Mouse (Mus musculus): ENCODE results near the gene Ucma. TPM values are rescaled to one million over a fixed set of nuclear protein-coding genes. Genes with fewer than 3 reads are reported as not detected.

The Ucma gene
- total and polyA plus RNA-seq, 2 experiments from 2014 or later, result 5.3 to 13.2 TPM

GRCm38 (mm10) chr2:4985000-4985399 lies 9.1 kb downstream of the Ucma start:
- 82% methylated on average over 6 of the region's 6 CpGs for WGBS
- H3K4me1 ChIP-seq (ENCODE audit: insufficient read depth, low read length), result no peaks in the 10 kb centered on the region
- H3K27ac ChIP-seq, result no peak overlapping the region
- no peak overlapping the region for H3K9ac ChIP-seq (replicated peaks; ENCODE audit: low read length)
- ATAC-seq, result no peak
- H3K4me2 ChIP-seq (ENCODE audit: low read depth, low read length), result no peak overlapping the region
- no peak overlapping the region for H3K4me3 ChIP-seq (ENCODE audit: low read length)
- TF ChIP-seq CTCF (IDR thresholded peaks at IDR 0.05; ENCODE audit: low read depth), result no peak
- H3K36me3 ChIP-seq (ENCODE audit: insufficient read depth, low read length), result no peaks in the 10 kb centered on the region
- no peaks in the 10 kb centered on the region for H3K27me3 ChIP-seq (ENCODE audit: insufficient read depth, low read length)
- no peak for DNase-seq (ENCODE audit: low spot score)
- no peaks in the 10 kb centered on the region for H3K9me3 ChIP-seq (ENCODE audit: low read length)

- Histone ChIP-seq H3K4me2 (ENCODE audit: low read depth, low read length) (no peak overlapping the region), H3K9ac (replicated peaks; ENCODE audit: low read length) (no peak overlapping the region), H3K36me3 (ENCODE audit: insufficient read depth, low read length) (no peaks in the 10 kb centered on the region), H3K4me1 (ENCODE audit: insufficient read depth, low read length) (no peaks in the 10 kb centered on the region), H3K9me3 (ENCODE audit: low read length) (no peaks in the 10 kb centered on the region), H3K4me3 (ENCODE audit: low read length) (no peak overlapping the region), H3K27ac (no peak overlapping the region), H3K27me3 (ENCODE audit: insufficient read depth, low read length) (no peaks in the 10 kb centered on the region)
- no peak for ATAC-seq
- no peak for DNase-seq (ENCODE audit: low spot score)
- no peak for TF ChIP-seq CTCF (IDR thresholded peaks at IDR 0.05; ENCODE audit: low read depth)
- 86% methylated on average over 4 of the region's 4 CpGs for WGBS
Observed at GRCm38 (mm10) chr2:4986798-4987197, 10.9 kb downstream of the Ucma start.

- DNase-seq (ENCODE audit: low spot score), result no peak
- H3K27ac ChIP-seq, result no peak overlapping the region
Observed at GRCm38 (mm10) chr2:4987388-4988180, 11.7 kb downstream of the Ucma start.

DNA sequence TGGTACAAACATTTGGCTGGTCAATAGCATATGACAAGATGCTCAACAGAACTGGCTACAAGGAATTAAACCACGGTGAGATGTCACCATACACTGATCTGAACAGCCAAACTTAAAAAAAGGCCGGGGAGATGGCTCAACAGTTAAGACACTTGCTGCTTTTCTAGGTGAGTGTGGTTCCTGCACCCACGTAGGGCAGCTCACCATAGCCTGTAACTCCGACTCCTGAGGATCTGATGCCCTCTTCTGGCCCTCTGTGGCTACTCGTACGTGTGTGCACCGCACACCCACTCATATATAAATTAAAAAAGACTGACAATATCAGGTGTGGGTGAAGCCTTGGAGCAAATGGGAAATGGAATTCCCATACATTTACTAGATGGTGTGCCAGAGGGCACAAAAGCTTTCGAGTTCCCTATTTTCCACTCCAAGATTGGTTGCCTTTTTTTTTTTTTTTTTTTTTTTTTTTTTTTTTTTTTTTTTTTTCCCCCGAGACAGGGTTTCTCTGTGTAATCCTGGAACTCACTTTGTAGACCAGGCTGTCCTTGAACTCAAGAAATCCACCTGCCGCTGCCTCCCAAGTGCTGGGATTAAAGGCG lies 13.0 kb downstream of the Ucma start:
- no peaks in the 10 kb centered on the region for H3K9me3 ChIP-seq (ENCODE audit: low read length)
- no peaks in the 10 kb centered on the region for H3K4me1 ChIP-seq (ENCODE audit: insufficient read depth, low read length)
- WGBS, result 73% methylated on average over 11 of the region's 11 CpGs
- peak; percentile 45 for TF ChIP-seq CTCF (IDR thresholded peaks at IDR 0.05; ENCODE audit: low read depth)
- H3K9ac ChIP-seq (replicated peaks; ENCODE audit: low read length), result no peak overlapping the region
- no peak overlapping the region for H3K4me3 ChIP-seq (ENCODE audit: low read length)
- H3K4me2 ChIP-seq (ENCODE audit: low read depth, low read length), result no peak overlapping the region
- DNase-seq (ENCODE audit: low spot score) (no peak), ATAC-seq (no peak)
- no peaks in the 10 kb centered on the region for H3K27me3 ChIP-seq (ENCODE audit: insufficient read depth, low read length)
- no peaks in the 10 kb centered on the region for H3K36me3 ChIP-seq (ENCODE audit: insufficient read depth, low read length)
- no peak overlapping the region for H3K27ac ChIP-seq

More at GRCm38 (mm10) chr2:4987388-4988180, 11.7 kb downstream of the Ucma start:
- ATAC-seq, result no peak
- Histone ChIP-seq H3K27me3 (ENCODE audit: insufficient read depth, low read length) (no peaks in the 10 kb centered on the region), H3K4me3 (ENCODE audit: low read length) (no peak overlapping the region), H3K9me3 (ENCODE audit: low read length) (no peaks in the 10 kb centered on the region), H3K9ac (replicated peaks; ENCODE audit: low read length) (no peak overlapping the region), H3K4me2 (ENCODE audit: low read depth, low read length) (no peak overlapping the region), H3K36me3 (ENCODE audit: insufficient read depth, low read length) (no peaks in the 10 kb centered on the region), H3K4me1 (ENCODE audit: insufficient read depth, low read length) (no peaks in the 10 kb centered on the region)
- TF ChIP-seq CTCF (IDR thresholded peaks at IDR 0.05; ENCODE audit: low read depth), result no peak
- WGBS, result 76% methylated on average over 8 of the region's 8 CpGs

DNA sequence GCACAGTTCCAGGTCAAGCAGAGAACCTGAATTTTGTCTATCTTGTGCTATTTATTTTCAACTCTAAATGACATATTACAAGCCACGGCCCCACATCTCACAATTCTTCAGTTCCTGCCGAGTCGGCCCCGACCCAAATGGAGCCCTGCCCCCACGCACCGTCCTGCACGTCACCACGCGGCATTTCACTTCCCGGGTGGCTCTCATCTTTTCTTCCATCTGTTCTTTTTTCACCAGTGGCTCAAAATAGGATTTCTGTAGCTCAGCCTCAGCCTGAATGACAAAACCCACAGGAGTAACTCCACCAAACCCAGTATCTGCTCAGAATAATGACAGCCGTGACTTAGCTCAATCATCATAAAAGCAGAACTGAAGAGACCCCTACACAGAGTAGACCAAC lies 17.7 kb downstream of the Ucma start:
- TF ChIP-seq CTCF (IDR thresholded peaks at IDR 0.05; ENCODE audit: low read depth), result no peak
- Histone ChIP-seq H3K9ac (replicated peaks; ENCODE audit: low read length) (no peak overlapping the region), H3K27ac (no peak overlapping the region), H3K4me2 (ENCODE audit: low read depth, low read length) (no peak overlapping the region), H3K27me3 (ENCODE audit: insufficient read depth, low read length) (no peaks in the 10 kb centered on the region), H3K4me3 (ENCODE audit: low read length) (no peak overlapping the region), H3K9me3 (ENCODE audit: low read length) (no peaks in the 10 kb centered on the region), H3K36me3 (ENCODE audit: insufficient read depth, low read length) (no peaks in the 10 kb centered on the region; the same call in 1 of the 2 replicates), H3K4me1 (ENCODE audit: insufficient read depth, low read length) (no peaks in the 10 kb centered on the region)
- DNase-seq (ENCODE audit: low spot score), result no peak
- WGBS, result 74% methylated on average over 11 of the region's 11 CpGs
- ATAC-seq, result no peak

GRCm38 (mm10) chr2:4994436-4994835 lies 18.5 kb downstream of the Ucma start:
- no peak overlapping the region for H3K4me2 ChIP-seq (ENCODE audit: low read depth, low read length)
- no peak for DNase-seq (ENCODE audit: low spot score)
- WGBS, result 87% methylated on average over 4 of the region's 4 CpGs
- no peak overlapping the region for H3K4me3 ChIP-seq (ENCODE audit: low read length)
- H3K36me3 ChIP-seq (ENCODE audit: insufficient read depth, low read length), result no peaks in the 10 kb centered on the region; the same call in 1 of the 2 replicates
- no peak overlapping the region for H3K27ac ChIP-seq
- H3K9ac ChIP-seq (replicated peaks; ENCODE audit: low read length), result no peak overlapping the region
- no peak for TF ChIP-seq CTCF (IDR thresholded peaks at IDR 0.05; ENCODE audit: low read depth)
- ATAC-seq, result no peak
- no peaks in the 10 kb centered on the region for H3K4me1 ChIP-seq (ENCODE audit: insufficient read depth, low read length)
- no peaks in the 10 kb centered on the region for H3K27me3 ChIP-seq (ENCODE audit: insufficient read depth, low read length)
- H3K9me3 ChIP-seq (ENCODE audit: low read length), result no peaks in the 10 kb centered on the region

DNA sequence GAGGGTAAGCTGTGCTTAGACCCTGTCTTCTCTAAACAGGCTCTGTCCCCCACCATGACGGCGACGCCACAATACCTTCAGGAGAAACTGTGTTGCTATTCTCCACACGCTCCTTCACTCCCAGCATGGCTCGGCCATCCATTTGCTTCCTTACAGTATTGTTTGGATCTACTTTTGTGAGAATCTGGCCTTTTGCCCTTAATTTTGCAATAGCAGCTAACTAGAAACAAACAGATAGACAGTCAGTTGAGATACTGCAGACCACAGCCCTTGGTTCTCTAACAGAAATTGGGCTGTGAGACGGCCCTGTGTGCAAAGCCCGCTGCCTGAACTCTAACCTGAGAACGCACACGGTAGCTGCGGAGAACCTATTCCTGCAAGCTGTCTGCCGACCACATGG lies 19.7 kb downstream of the Ucma start:
- no peak for ATAC-seq

More for the DNA sequence above, 19.7 kb downstream of the Ucma start:
- Histone ChIP-seq H3K9me3 (ENCODE audit: low read length) (no peaks in the 10 kb centered on the region), H3K9ac (replicated peaks; ENCODE audit: low read length) (no peak overlapping the region), H3K27me3 (ENCODE audit: insufficient read depth, low read length) (no peaks in the 10 kb centered on the region), H3K27ac (no peak overlapping the region), H3K36me3 (ENCODE audit: insufficient read depth, low read length) (no peaks in the 10 kb centered on the region; the same call in 1 of the 2 replicates), H3K4me3 (ENCODE audit: low read length) (no peak overlapping the region), H3K4me1 (ENCODE audit: insufficient read depth, low read length) (no peaks in the 10 kb centered on the region), H3K4me2 (ENCODE audit: low read depth, low read length) (no peak overlapping the region)
- DNase-seq (ENCODE audit: low spot score), result no peak
- TF ChIP-seq CTCF (IDR thresholded peaks at IDR 0.05; ENCODE audit: low read depth), result no peak
- 93% methylated on average over 11 of the region's 11 CpGs for WGBS

Measured in hindbrain, postnatal 0 days (tissue).